Mouse (Mus musculus) lung, embryonic 14.5 days (tissue): Measurements from ENCODE around the gene Prkcb. TPM values are rescaled to one million over a fixed set of nuclear protein-coding genes. Genes with fewer than 3 reads are reported as not detected.
A peak's percentile ranks its signal among the peaks of the same experiment; 100 is the strongest.

Source experiments
- ATAC-seq: fragments of 200-750 bp; cut with Nextera tagmentation; 2 replicates; pipeline ENCODE4 v1.8.0; 2017; ENCODE audit warnings: mild to moderate bottlenecking, moderate TSS enrichment, moderate library complexity; ENCODE audit not compliant: insufficient read depth
- DNase-seq: peaks from one replicate; pipeline ENCODE4 v3.0.0-alpha.2; 2015
- H3K27ac ChIP-seq: fragments of 300-500 bp; sonication (generic); 2 replicates; pipeline ENCODE4 v1.5.1; 2014; ENCODE audit warnings: low read depth, mild to moderate bottlenecking, moderate library complexity
- H3K27me3 ChIP-seq: fragments of 300-500 bp; sonication (generic); 2 replicates; pipeline ENCODE4 v1.6.1; 2014; ENCODE audit warnings: low read length, control low read depth; ENCODE audit not compliant: insufficient read depth
- H3K36me3 ChIP-seq: fragments of 300-500 bp; sonication (generic); 2 replicates; pipeline ENCODE4 v1.6.1; 2014; ENCODE audit warnings: control low read depth; ENCODE audit not compliant: insufficient read depth
- H3K4me1 ChIP-seq: fragments of 300-500 bp; sonication (generic); 2 replicates; pipeline ENCODE4 v1.6.1; 2014; ENCODE audit warnings: antibody characterized with exemption, control low read depth; ENCODE audit not compliant: insufficient read depth
- H3K4me2 ChIP-seq: fragments of 300-500 bp; sonication (generic); 2 replicates; pipeline ENCODE4 v1.6.1; 2014; ENCODE audit warnings: mild to moderate bottlenecking
- H3K4me3 ChIP-seq: fragments of 300-500 bp; sonication (generic); 2 replicates; pipeline ENCODE4 v1.5.1; 2014; ENCODE audit warnings: low read depth, low read length
- H3K9ac ChIP-seq: fragments of 300-500 bp; sonication (generic); 2 replicates; pipeline ENCODE4 v1.6.1; 2014
- H3K9me3 ChIP-seq: fragments of 300-500 bp; sonication (generic); 2 replicates; pipeline ENCODE4 v1.6.1; 2016; ENCODE audit warnings: low read depth, low read length, control low read depth
- CTCF ChIP-seq: IDR thresholded peaks from 2 replicates; pipeline ENCODE4 v1.5.1; 2016; ENCODE audit warnings: antibody characterized with exemption, low read depth
- WGBS: fragments of 180-500 bp; shearing (Covaris S2); extraction: QIAGEN DNeasy Blood & Tissue Kit; methylation state at CpG from one replicate; pipeline ENCODE4 v1.1.7; 2014; 5-methylcytosine and 5-hydroxymethylcytosine counted together
- polyA plus RNA-seq: library from polyadenylated mRNA; unstranded; fragments of >200 nt; fragmentation: Nextera tagmentation; extraction: Ambion mirVana; gene quantifications from 2 replicates; pipeline ENCODE4 v1.2.1, GENCODE M21; 2014

The Prkcb gene
- polyA plus RNA-seq, 1 experiment from 2014 or later, result 9.7 TPM

DNA sequence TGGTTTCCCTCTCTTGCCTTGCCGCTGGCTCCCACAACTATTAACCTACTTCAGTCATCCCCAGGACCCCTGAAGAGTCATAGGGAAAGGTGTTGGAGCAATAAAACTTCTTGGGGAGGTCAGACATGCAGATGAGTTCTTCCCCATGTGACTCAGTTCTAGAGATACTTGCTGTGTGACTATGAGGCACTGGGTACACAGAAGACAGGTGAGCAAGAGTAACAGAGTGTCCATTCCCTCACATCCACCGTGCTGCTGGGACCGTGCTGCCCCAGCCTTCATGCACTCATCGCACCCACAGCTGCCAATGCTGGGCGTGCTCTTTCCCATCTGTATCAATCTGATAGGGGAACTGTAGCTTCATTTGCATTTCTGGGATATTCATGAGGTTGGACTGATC, 100.3 kb downstream of the Prkcb start:
- ATAC-seq (no peak), DNase-seq (no peak)
- Histone ChIP-seq H3K9me3 (no peaks in the 10 kb centered on the region), H3K9ac (no peak overlapping the region), H3K36me3 (no peaks in the 10 kb centered on the region), H3K27me3 (no peaks in the 10 kb centered on the region), H3K27ac (no peak overlapping the region), H3K4me3 (no peak overlapping the region), H3K4me2 (no peak overlapping the region), H3K4me1 (no peaks in the 10 kb centered on the region)
- no peak for TF ChIP-seq CTCF
- WGBS, result 70% methylated on average over 5 of the region's 5 CpGs

DNA sequence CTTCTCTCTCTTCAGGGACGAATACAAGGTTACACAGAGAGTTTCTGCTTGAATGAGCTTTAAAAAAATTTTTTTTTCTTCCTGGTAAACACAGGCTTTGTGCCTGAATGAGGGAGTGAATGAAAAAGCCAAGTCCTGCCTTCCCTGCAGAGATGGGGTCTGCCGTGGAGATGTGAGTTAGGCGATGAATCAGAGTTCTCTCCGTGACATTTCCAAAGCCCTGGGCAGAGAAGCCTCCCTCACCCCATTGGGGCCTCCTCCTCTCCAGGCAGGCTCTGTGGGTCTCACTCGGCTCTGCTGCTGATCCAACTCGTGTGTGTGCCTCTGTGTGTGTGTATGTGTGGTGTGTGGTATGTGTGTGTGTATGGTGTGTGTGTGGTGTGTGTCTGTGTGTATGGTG, 101.1 kb downstream of the Prkcb start:
- no peaks in the 10 kb centered on the region for H3K4me1 ChIP-seq
- 31% methylated on average over 6 of the region's 6 CpGs for WGBS
- no peak overlapping the region for H3K9ac ChIP-seq
- H3K4me3 ChIP-seq, result no peak overlapping the region
- DNase-seq (no peak), ATAC-seq (peak; percentile 38; the same call in 1 of the 2 replicates)
- TF ChIP-seq CTCF, result no peak
- H3K27me3 ChIP-seq, result no peaks in the 10 kb centered on the region
- H3K27ac ChIP-seq, result no peak overlapping the region
- no peaks in the 10 kb centered on the region for H3K36me3 ChIP-seq
- no peaks in the 10 kb centered on the region for H3K9me3 ChIP-seq
- H3K4me2 ChIP-seq, result no peak overlapping the region

GRCm38 (mm10) chr7:122390200-122390599, 101.6 kb downstream of the Prkcb start:
- Histone ChIP-seq H3K9ac (no peak overlapping the region), H3K27ac (no peak overlapping the region), H3K9me3 (no peaks in the 10 kb centered on the region), H3K4me1 (no peaks in the 10 kb centered on the region), H3K27me3 (no peaks in the 10 kb centered on the region), H3K36me3 (no peaks in the 10 kb centered on the region), H3K4me3 (no peak overlapping the region), H3K4me2 (no peak overlapping the region)
- DNase-seq (no peak), ATAC-seq (peak; percentile 49; the same call in 1 of the 2 replicates)
- no peak for TF ChIP-seq CTCF
- 37% methylated on average over 5 of the region's 5 CpGs for WGBS

GRCm38 (mm10) chr7:122390683-122391082, 102.1 kb downstream of the Prkcb start:
- WGBS, result 59% methylated on average over 4 of the region's 4 CpGs
- H3K27me3 ChIP-seq, result no peaks in the 10 kb centered on the region
- H3K36me3 ChIP-seq, result no peaks in the 10 kb centered on the region
- DNase-seq, result no peak
- H3K9ac ChIP-seq, result no peak overlapping the region
- no peak for ATAC-seq
- no peaks in the 10 kb centered on the region for H3K4me1 ChIP-seq
- H3K9me3 ChIP-seq, result no peaks in the 10 kb centered on the region
- H3K4me3 ChIP-seq, result no peak overlapping the region
- no peak overlapping the region for H3K27ac ChIP-seq
- no peak for TF ChIP-seq CTCF
- no peak overlapping the region for H3K4me2 ChIP-seq

DNA sequence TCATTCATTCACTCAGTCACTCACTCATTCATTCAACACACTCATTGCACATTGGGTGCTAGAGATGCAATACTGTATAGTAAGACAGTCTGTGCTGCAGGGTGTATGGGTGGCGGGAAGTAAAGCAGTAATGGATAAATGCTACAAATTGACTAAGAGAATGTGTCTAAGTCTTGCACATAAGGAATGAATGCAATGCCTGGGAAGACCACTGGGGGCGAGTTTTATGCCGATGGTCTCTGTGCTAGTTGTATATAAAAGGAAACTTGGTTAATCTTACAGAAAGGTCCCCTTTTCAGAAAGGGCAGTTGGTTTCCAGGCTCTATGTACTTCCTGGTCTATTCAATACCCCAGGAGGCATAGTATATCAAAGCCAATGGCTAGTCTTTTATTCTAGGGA, 102.8 kb downstream of the Prkcb start:
- H3K27me3 ChIP-seq, result no peaks in the 10 kb centered on the region
- WGBS, result 65% methylated on average over 3 of the region's 3 CpGs
- no peak overlapping the region for H3K9ac ChIP-seq
- no peak overlapping the region for H3K4me2 ChIP-seq
- H3K4me3 ChIP-seq, result no peak overlapping the region
- no peaks in the 10 kb centered on the region for H3K9me3 ChIP-seq
- H3K4me1 ChIP-seq, result no peaks in the 10 kb centered on the region
- peak; percentile 42 for DNase-seq
- H3K36me3 ChIP-seq, result no peaks in the 10 kb centered on the region
- TF ChIP-seq CTCF, result peak; percentile 47
- no peak overlapping the region for H3K27ac ChIP-seq
- ATAC-seq, result no peak

GRCm38 (mm10) chr7:122393964-122394363, 105.4 kb downstream of the Prkcb start:
- no peaks in the 10 kb centered on the region for H3K27me3 ChIP-seq
- DNase-seq (no peak), ATAC-seq (no peak)
- H3K4me2 ChIP-seq, result no peak overlapping the region
- TF ChIP-seq CTCF, result no peak
- 34% methylated on average over 5 of the region's 5 CpGs for WGBS
- H3K4me1 ChIP-seq, result no peaks in the 10 kb centered on the region
- H3K36me3 ChIP-seq, result no peaks in the 10 kb centered on the region
- H3K27ac ChIP-seq, result no peak overlapping the region
- no peak overlapping the region for H3K4me3 ChIP-seq
- H3K9me3 ChIP-seq, result no peaks in the 10 kb centered on the region
- H3K9ac ChIP-seq, result no peak overlapping the region

DNA sequence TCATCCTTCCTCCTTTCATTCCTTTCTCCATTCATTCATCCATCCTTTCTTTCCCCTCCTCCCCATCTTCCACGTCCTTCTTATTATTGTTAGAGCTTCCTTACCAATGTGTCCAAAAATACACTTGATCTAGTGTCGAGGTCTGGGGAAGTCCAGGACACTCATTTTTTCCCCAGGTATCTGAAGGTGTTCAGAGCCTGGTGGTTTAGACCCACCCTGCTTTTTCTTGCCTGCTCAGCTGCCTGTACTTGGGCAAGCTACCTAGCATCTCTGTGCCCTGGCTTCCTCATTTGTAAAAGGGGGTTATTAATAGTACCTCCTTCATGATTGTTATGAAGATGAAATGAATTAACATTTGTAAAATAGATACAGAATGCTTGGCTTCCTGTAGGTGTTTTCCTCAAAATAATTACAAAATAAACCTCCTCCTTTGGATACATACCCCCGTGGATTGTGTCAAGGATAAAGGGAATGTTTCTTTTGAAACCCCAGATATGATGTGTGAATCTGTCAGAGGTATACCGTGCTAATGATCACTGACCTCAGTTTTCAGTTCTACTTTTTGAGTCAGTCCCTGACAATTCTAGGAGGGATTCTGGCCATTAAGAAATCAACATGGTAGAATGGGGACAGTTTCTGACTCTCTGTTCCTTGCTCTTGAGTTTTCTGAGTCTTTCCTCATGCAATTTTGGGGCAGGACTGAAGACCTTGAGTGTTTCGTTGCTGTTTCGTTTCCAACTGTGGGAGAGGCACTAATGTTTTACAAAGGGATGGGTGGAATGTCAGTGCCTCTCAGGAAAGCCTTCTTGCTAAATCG, 106.8 kb downstream of the Prkcb start:
- Histone ChIP-seq H3K9ac (no peak overlapping the region), H3K4me2 (no peak overlapping the region), H3K27me3 (no peaks in the 10 kb centered on the region), H3K9me3 (no peaks in the 10 kb centered on the region), H3K4me1 (no peaks in the 10 kb centered on the region), H3K4me3 (no peak overlapping the region), H3K27ac (no peak overlapping the region), H3K36me3 (no peaks in the 10 kb centered on the region)
- no peak for TF ChIP-seq CTCF
- no peak for ATAC-seq
- no peak for DNase-seq
- WGBS, result 62% methylated on average over 7 of the region's 7 CpGs
